Mouse (Mus musculus) forebrain, embryonic 16.5 days (tissue): ENCODE measurements around the gene Nrxn3. TPM values are rescaled to one million over a fixed set of nuclear protein-coding genes. Genes with fewer than 3 reads are reported as not detected.

ENCODE experiments used
- ATAC-seq: fragments of 200-750 bp; cut with Nextera tagmentation; 2 replicates; pipeline ENCODE4 v1.8.0; 2017; ENCODE audit warnings: mild to moderate bottlenecking, moderate library complexity
- H3K27ac ChIP-seq: fragments of 300-500 bp; sonication (generic); 2 replicates; pipeline ENCODE4 v1.5.1; 2014; ENCODE audit warnings: low read length, control low read depth
- H3K27me3 ChIP-seq: fragments of 300-500 bp; sonication (generic); replicated peaks from 2 replicates; pipeline ENCODE4 v1.6.1; 2014; ENCODE audit warnings: low read length; ENCODE audit not compliant: control insufficient read depth, insufficient read depth
- H3K36me3 ChIP-seq: fragments of 300-500 bp; sonication (generic); 2 replicates; pipeline ENCODE4 v1.6.1; 2014; ENCODE audit not compliant: control insufficient read depth, insufficient read depth
- H3K4me1 ChIP-seq: fragments of 300-500 bp; sonication (generic); replicated peaks from 2 replicates; pipeline ENCODE4 v1.6.1; 2014; ENCODE audit warnings: low read length; ENCODE audit not compliant: control insufficient read depth, insufficient read depth
- H3K4me2 ChIP-seq: fragments of 300-500 bp; sonication (generic); 2 replicates; pipeline ENCODE4 v1.6.1; 2014; ENCODE audit warnings: mild to moderate bottlenecking, low read length, control low read depth
- H3K4me3 ChIP-seq: fragments of 300-500 bp; sonication (generic); replicated peaks from 2 replicates; pipeline ENCODE4 v1.5.1; 2014; ENCODE audit warnings: mild to moderate bottlenecking, low read length, control low read depth
- H3K9ac ChIP-seq: fragments of 300-500 bp; sonication (generic); replicated peaks from 2 replicates; pipeline ENCODE4 v1.6.1; 2014; ENCODE audit warnings: low read depth, low read length, control low read depth
- H3K9me3 ChIP-seq: fragments of 300-500 bp; sonication (generic); 2 replicates; pipeline ENCODE4 v1.6.1; 2016; ENCODE audit warnings: low read length; ENCODE audit not compliant: control insufficient read depth
- WGBS: fragments of 180-500 bp; shearing (Covaris S2); extraction: QIAGEN DNeasy Blood & Tissue Kit; methylation state at CpG from one replicate; pipeline ENCODE4 v1.1.7; 2014; 5-methylcytosine and 5-hydroxymethylcytosine counted together
- polyA plus RNA-seq: library from polyadenylated mRNA; unstranded; fragments of >200 nt; fragmentation: Nextera tagmentation; extraction: Ambion mirVana; gene quantifications from 2 replicates; pipeline ENCODE4 v1.2.1, GENCODE M21; 2015

Nrxn3 gene
- polyA plus RNA-seq, 1 experiment from 2014 or later = 117 TPM

- no peaks in the 10 kb centered on the region for H3K9me3 ChIP-seq
- H3K27me3 ChIP-seq = 0 out of 2 replicates have a peak, but pooled peaks cover 2% of the 10 kb centered on the region
- no peak overlapping the region for H3K9ac ChIP-seq
- H3K4me2 ChIP-seq = no peak overlapping the region
- 0 out of 2 replicates have a peak, but pooled peaks cover 2% of the 10 kb centered on the region for H3K4me1 ChIP-seq
- no peaks in the 10 kb centered on the region for H3K36me3 ChIP-seq
- H3K27ac ChIP-seq = no peak overlapping the region
- H3K4me3 ChIP-seq = no peak overlapping the region
- ATAC-seq = no peak
- 95% methylated on average over 4 of the region's 4 CpGs for WGBS
These were observed 1254.0 kb downstream of the Nrxn3 start for GRCm38 (mm10) chr12:89976648-89977047.

- Histone ChIP-seq H3K4me3 (no peak overlapping the region), H3K9ac (no peak overlapping the region), H3K27me3 (0 out of 2 replicates have a peak, but pooled peaks cover 2% of the 10 kb centered on the region), H3K9me3 (no peaks in the 10 kb centered on the region), H3K36me3 (no peaks in the 10 kb centered on the region), H3K4me2 (no peak overlapping the region), H3K27ac (no peak overlapping the region), H3K4me1 (peaks cover 4% of the 10 kb centered on the region; the same call in 1 of the 2 replicates)
- 69% methylated on average over 5 of the region's 5 CpGs for WGBS
- peak; percentile 65 for ATAC-seq
These were observed 1254.8 kb downstream of the Nrxn3 start for GRCm38 (mm10) chr12:89977479-89977878.

GRCm38 (mm10) chr12:89979190-89979589 lies 1256.5 kb downstream of the Nrxn3 start:
- H3K4me1 ChIP-seq = peaks cover 5% of the 10 kb centered on the region
- H3K4me2 ChIP-seq = no peak overlapping the region
- H3K27me3 ChIP-seq = 0 out of 2 replicates have a peak, but pooled peaks cover 2% of the 10 kb centered on the region
- no peak overlapping the region for H3K9ac ChIP-seq
- ATAC-seq = peak; percentile 66
- WGBS = 59% methylated on average over 1 of the region's 1 CpGs
- H3K36me3 ChIP-seq = no peaks in the 10 kb centered on the region
- no peaks in the 10 kb centered on the region for H3K9me3 ChIP-seq
- H3K4me3 ChIP-seq = no peak overlapping the region
- H3K27ac ChIP-seq = no peak overlapping the region

GRCm38 (mm10) chr12:89982445-89982844 lies 1259.8 kb downstream of the Nrxn3 start:
- Histone ChIP-seq H3K4me1 (peaks cover 3% of the 10 kb centered on the region), H3K27me3 (0 out of 2 replicates have a peak, but pooled peaks cover 2% of the 10 kb centered on the region), H3K9ac (no peak overlapping the region), H3K36me3 (no peaks in the 10 kb centered on the region), H3K4me2 (no peak overlapping the region), H3K27ac (no peak overlapping the region; the same call in 1 of the 2 replicates), H3K4me3 (no peak overlapping the region), H3K9me3 (no peaks in the 10 kb centered on the region)
- 14% methylated on average over 5 of the region's 5 CpGs for WGBS
- ATAC-seq = no peak

- no peak overlapping the region for H3K4me2 ChIP-seq
- peaks cover 3% of the 10 kb centered on the region for H3K4me1 ChIP-seq
- no peak overlapping the region for H3K27ac ChIP-seq
- no peaks in the 10 kb centered on the region for H3K9me3 ChIP-seq
- no peak overlapping the region for H3K4me3 ChIP-seq
- no peak overlapping the region for H3K9ac ChIP-seq
- no peaks in the 10 kb centered on the region for H3K36me3 ChIP-seq
- 0 out of 2 replicates have a peak, but pooled peaks cover 2% of the 10 kb centered on the region for H3K27me3 ChIP-seq
- peak; percentile 47 for ATAC-seq
These were observed 1260.7 kb downstream of the Nrxn3 start for GRCm38 (mm10) chr12:89983399-89983798.

- no peak overlapping the region for H3K4me2 ChIP-seq
- H3K9me3 ChIP-seq = no peaks in the 10 kb centered on the region
- H3K36me3 ChIP-seq = no peaks in the 10 kb centered on the region
- 54% methylated on average over 6 of the region's 6 CpGs for WGBS
- H3K4me3 ChIP-seq = no peak overlapping the region
- no peaks in the 10 kb centered on the region for H3K27me3 ChIP-seq
- no peak overlapping the region for H3K27ac ChIP-seq
- no peak overlapping the region for H3K9ac ChIP-seq
- peaks cover 3% of the 10 kb centered on the region for H3K4me1 ChIP-seq
- ATAC-seq = no peak
These were observed 1263.5 kb downstream of the Nrxn3 start for GRCm38 (mm10) chr12:89986219-89986618.

GRCm38 (mm10) chr12:89993273-89993672 lies 1270.6 kb downstream of the Nrxn3 start:
- Histone ChIP-seq H3K4me2 (no peak overlapping the region), H3K4me3 (no peak overlapping the region), H3K27ac (no peak overlapping the region), H3K36me3 (no peaks in the 10 kb centered on the region), H3K4me1 (no peaks in the 10 kb centered on the region), H3K27me3 (no peaks in the 10 kb centered on the region; the same call in 1 of the 2 replicates), H3K9me3 (no peaks in the 10 kb centered on the region), H3K9ac (no peak overlapping the region)
- WGBS = 51% methylated on average over 5 of the region's 5 CpGs
- peak; percentile 64; the same call in 1 of the 2 replicates for ATAC-seq

GRCm38 (mm10) chr12:89995392-89995791 lies 1272.7 kb downstream of the Nrxn3 start:
- no peaks in the 10 kb centered on the region; the same call in 1 of the 2 replicates for H3K27me3 ChIP-seq
- H3K9me3 ChIP-seq = no peaks in the 10 kb centered on the region
- WGBS = 81% methylated on average over 4 of the region's 4 CpGs
- H3K4me2 ChIP-seq = no peak overlapping the region
- H3K4me1 ChIP-seq = no peaks in the 10 kb centered on the region
- H3K27ac ChIP-seq = no peak overlapping the region
- ATAC-seq = no peak
- no peak overlapping the region for H3K4me3 ChIP-seq
- no peaks in the 10 kb centered on the region for H3K36me3 ChIP-seq
- no peak overlapping the region for H3K9ac ChIP-seq

- Histone ChIP-seq H3K27me3 (no peaks in the 10 kb centered on the region), H3K27ac (no peak overlapping the region), H3K9me3 (no peaks in the 10 kb centered on the region), H3K4me1 (no peaks in the 10 kb centered on the region; the same call in 1 of the 2 replicates), H3K9ac (no peak overlapping the region), H3K4me2 (no peak overlapping the region), H3K36me3 (no peaks in the 10 kb centered on the region), H3K4me3 (no peak overlapping the region)
- WGBS = 30% methylated on average over 2 of the region's 2 CpGs
- peak; percentile 54; the same call in 1 of the 2 replicates for ATAC-seq
These were observed 1287.6 kb downstream of the Nrxn3 start for GRCm38 (mm10) chr12:90010280-90010679.

GRCm38 (mm10) chr12:90013958-90014357 lies 1291.3 kb downstream of the Nrxn3 start:
- Histone ChIP-seq H3K27me3 (no peaks in the 10 kb centered on the region), H3K4me2 (no peak overlapping the region), H3K4me3 (no peak overlapping the region), H3K27ac (no peak overlapping the region), H3K4me1 (no peaks in the 10 kb centered on the region; the same call in 1 of the 2 replicates), H3K9me3 (no peaks in the 10 kb centered on the region), H3K9ac (no peak overlapping the region), H3K36me3 (no peaks in the 10 kb centered on the region)
- WGBS = 11% methylated on average over 2 of the region's 2 CpGs
- ATAC-seq = 0 out of 2 replicates have a peak, but pooled peaks have one; percentile 58
